ENCODE assay signal across 8 mouse cellular contexts in the genomic region with DNA sequence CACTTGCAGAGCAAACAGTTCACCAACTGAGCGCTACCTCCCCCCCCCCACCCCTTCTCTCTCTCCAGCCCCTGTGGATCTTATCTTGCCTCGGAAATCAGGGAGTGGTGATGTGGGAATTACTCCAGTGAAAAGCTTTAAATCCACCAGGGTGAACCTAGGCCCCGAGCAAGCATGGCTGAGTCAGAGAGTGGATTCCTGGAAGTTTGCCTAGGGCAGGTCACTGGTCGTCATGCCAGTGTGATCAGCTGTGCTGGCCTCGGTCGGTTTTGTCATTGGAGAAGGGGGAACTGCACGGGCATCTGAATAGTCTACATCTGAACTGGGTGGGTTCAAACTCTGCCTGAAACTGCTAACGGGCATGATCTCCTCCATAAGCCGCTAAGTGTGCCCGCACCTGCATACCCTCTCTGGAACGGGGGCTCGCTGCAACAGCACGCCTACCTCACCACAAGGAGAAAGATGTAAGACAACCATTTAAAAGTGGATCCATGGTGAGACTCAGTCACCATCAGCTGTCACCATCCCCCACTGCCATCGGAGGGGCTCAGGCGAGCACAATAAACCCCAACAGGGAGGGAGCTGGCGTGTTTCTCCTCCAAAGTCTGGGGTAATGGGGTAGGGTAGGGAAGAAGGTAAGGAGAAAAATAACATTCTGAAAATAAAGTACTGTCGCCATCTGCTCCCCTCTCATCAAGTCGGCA.
DNase-seq lines count a peak whose midpoint lies in the region; ATAC-seq and TF ChIP-seq lines count a peak whose summit lies in the region.

No protein-coding gene starts in this region.

- TF ChIP-seq POLR2A in liver, adult 2 months (IDR thresholded peaks at IDR 0.05; ENCODE audit: extremely low read depth, insufficient read depth, low read length) = no peak

- H3K9me3 ChIP-seq in liver, embryonic 11.5 days (ENCODE audit: control insufficient read depth, low read length) = no peaks in the 10 kb centered on the region
- H3K9me3 ChIP-seq in stomach, embryonic 15.5 days = no peaks in the 10 kb centered on the region

- no peaks in the 10 kb centered on the region for H3K79me2 ChIP-seq in liver, adult 2 months (ENCODE audit: control insufficient read depth, insufficient read depth, low read length)

- DNase-seq in liver, adult 2 months (ENCODE audit: extremely low read depth, low read depth, low spot score) = peak; percentile 2
- no peak for DNase-seq in liver, embryonic 11.5 days (ENCODE audit: low spot score)
- peak; percentile 30 for DNase-seq in gastrocnemius, postnatal 10 days
- peak; percentile 61 for DNase-seq in kidney, adult 9 months
- DNase-seq in spleen, postnatal 36 days (ENCODE audit: low spot score in 2 of 2) = no peak
- DNase-seq in layer of hippocampus, adult 8-10 months (ENCODE audit: low spot score in 2 of 2) = no peak

- WGBS in liver, adult 2 months = 73% methylated on average over 18 of the region's 18 CpGs
- WGBS in liver, embryonic 11.5 days = 76% methylated on average over 18 of the region's 18 CpGs
- WGBS in stomach, embryonic 15.5 days = 71% methylated on average over 18 of the region's 18 CpGs

- H3K4me3 ChIP-seq in liver, adult 2 months (ENCODE audit: insufficient read depth, low read depth, low read length) = no peak overlapping the region
- no peak overlapping the region for H3K4me3 ChIP-seq in liver, embryonic 11.5 days (ENCODE audit: low read depth, low read length)
- H3K4me3 ChIP-seq in stomach, embryonic 15.5 days (replicated peaks) = no peak overlapping the region

- ATAC-seq in liver, embryonic 11.5 days (replicated peaks; ENCODE audit: low FRiP score) = no peak
- peak; percentile 61 for ATAC-seq in stomach, embryonic 15.5 days (ENCODE audit: insufficient read depth, low FRiP score, low read depth)
- no peak for ATAC-seq in erythroblast, adult 5-6 weeks (replicated peaks; ENCODE audit: low FRiP score, poor library complexity, severe bottlenecking)

- H3K4me2 ChIP-seq in liver, embryonic 11.5 days = no peak overlapping the region
- no peak overlapping the region for H3K4me2 ChIP-seq in stomach, embryonic 15.5 days

- no peaks in the 10 kb centered on the region for H3K4me1 ChIP-seq in liver, adult 2 months (ENCODE audit: control insufficient read depth, insufficient read depth, low read length)
- H3K4me1 ChIP-seq in liver, embryonic 11.5 days (replicated peaks; ENCODE audit: control insufficient read depth, insufficient read depth, low read length) = no peaks in the 10 kb centered on the region
- H3K4me1 ChIP-seq in stomach, embryonic 15.5 days = peaks cover 6% of the 10 kb centered on the region; the same call in 1 of the 2 replicates

- H3K36me3 ChIP-seq in liver, adult 2 months (ENCODE audit: control insufficient read depth, insufficient read depth, low read length) = no peaks in the 10 kb centered on the region
- no peaks in the 10 kb centered on the region for H3K36me3 ChIP-seq in liver, embryonic 11.5 days (ENCODE audit: control insufficient read depth, insufficient read depth, low read length)
- no peaks in the 10 kb centered on the region for H3K36me3 ChIP-seq in stomach, embryonic 15.5 days

- H3K27ac ChIP-seq in liver, adult 2 months (replicated peaks; ENCODE audit: insufficient read depth, low read depth, low read length) = no peak overlapping the region
- H3K27ac ChIP-seq in liver, embryonic 11.5 days (ENCODE audit: low read depth, low read length) = no peak overlapping the region
- H3K27ac ChIP-seq in stomach, embryonic 15.5 days = no peak overlapping the region

- H3K9ac ChIP-seq in liver, adult 2 months (ENCODE audit: low read depth, low read length) = no peak overlapping the region
- H3K9ac ChIP-seq in liver, embryonic 11.5 days (ENCODE audit: low read depth, low read length) = no peak overlapping the region
- H3K9ac ChIP-seq in stomach, embryonic 15.5 days = no peak overlapping the region

- TF ChIP-seq CTCF in liver, adult 2 months (IDR thresholded peaks at IDR 0.05; ENCODE audit: low read depth, low read length) = no peak

- no peaks in the 10 kb centered on the region for H3K27me3 ChIP-seq in liver, adult 2 months (ENCODE audit: control insufficient read depth, insufficient read depth, low read length)
- H3K27me3 ChIP-seq in liver, embryonic 11.5 days (replicated peaks; ENCODE audit: control insufficient read depth, insufficient read depth, low read length) = no peaks in the 10 kb centered on the region
- H3K27me3 ChIP-seq in stomach, embryonic 15.5 days (replicated peaks) = no peaks in the 10 kb centered on the region

Comparison
In these comparisons a context has a peak if more than half of its experiments do, and no peak if none do; other contexts are left out.
1. DNase-seq: peak in liver, adult 2 months (single experiment), gastrocnemius, postnatal 10 days (single experiment) and kidney, adult 9 months (single experiment); none in liver, embryonic 11.5 days (single experiment), spleen, postnatal 36 days (0 of 2) and layer of hippocampus, adult 8-10 months (0 of 2).